Mouse (Mus musculus): ENCODE results near the gene Trhr2. TPM values are rescaled to one million over a fixed set of nuclear protein-coding genes. Genes with fewer than 3 reads are reported as not detected.

Trhr2 gene
- polyA plus RNA-seq (2016; fragmentation: Nextera tagmentation; extraction: Ambion mirVana), result not detected in 2 replicates

- WGBS, result 86% methylated on average over 7 of the region's 7 CpGs
- Histone ChIP-seq H3K27ac (no peak within 1 kb of the TSS), H3K9me3 (replicated peaks) (no peaks in the 10 kb centered on the region), H3K4me3 (no peak within 1 kb of the TSS), H3K36me3 (no peaks in the 10 kb centered on the region), H3K27me3 (ENCODE audit: low read depth, poor library complexity, severe bottlenecking) (peaks cover 51% of the 10 kb centered on the region), H3K4me1 (peaks cover 10% of the 10 kb centered on the region; the same call in 1 of the 2 replicates)
- no peak for DNase-seq (ENCODE audit: low spot score)
Measured at GRCm38 (mm10) chr8:122360696-122361416, at the start of gene Trhr2. Gene Trhr2 (minus strand): TSS chr8:122360746.

- Histone ChIP-seq H3K27me3 (ENCODE audit: low read depth, poor library complexity, severe bottlenecking) (no peaks in the 10 kb centered on the region), H3K4me3 (no peak overlapping the region), H3K4me1 (no peaks in the 10 kb centered on the region), H3K27ac (no peak overlapping the region), H3K9me3 (replicated peaks) (no peaks in the 10 kb centered on the region), H3K36me3 (peaks cover 99% of the 10 kb centered on the region)
- 96% methylated on average over 7 of the region's 7 CpGs for WGBS
- DNase-seq (ENCODE audit: low spot score), result no peak
Measured at GRCm38 (mm10) chr8:122407678-122408077, 47.1 kb upstream of the Trhr2 start.

- Histone ChIP-seq H3K27ac (no peak overlapping the region), H3K27me3 (ENCODE audit: low read depth, poor library complexity, severe bottlenecking) (no peaks in the 10 kb centered on the region), H3K4me1 (no peaks in the 10 kb centered on the region), H3K36me3 (peaks cover 99% of the 10 kb centered on the region), H3K4me3 (no peak overlapping the region), H3K9me3 (replicated peaks) (no peaks in the 10 kb centered on the region)
- no peak for DNase-seq (ENCODE audit: low spot score)
- 91% methylated on average over 9 of the region's 9 CpGs for WGBS
Measured at GRCm38 (mm10) chr8:122405146-122405805, 44.7 kb upstream of the Trhr2 start.

- Histone ChIP-seq H3K4me3 (no peak overlapping the region), H3K4me1 (no peaks in the 10 kb centered on the region), H3K27me3 (ENCODE audit: low read depth, poor library complexity, severe bottlenecking) (no peaks in the 10 kb centered on the region), H3K36me3 (peaks cover 97% of the 10 kb centered on the region), H3K27ac (no peak overlapping the region), H3K9me3 (replicated peaks) (no peaks in the 10 kb centered on the region)
- DNase-seq (ENCODE audit: low spot score), result no peak
- 95% methylated on average over 9 of the region's 9 CpGs for WGBS
Measured at GRCm38 (mm10) chr8:122398186-122398585, 37.6 kb upstream of the Trhr2 start.

- 93% methylated on average over 6 of the region's 6 CpGs for WGBS
- H3K36me3 ChIP-seq, result peaks cover 94% of the 10 kb centered on the region
- H3K4me3 ChIP-seq, result no peak overlapping the region
- DNase-seq (ENCODE audit: low spot score), result no peak
- H3K27ac ChIP-seq, result no peak overlapping the region
- H3K9me3 ChIP-seq (replicated peaks), result no peaks in the 10 kb centered on the region
- H3K4me1 ChIP-seq, result no peaks in the 10 kb centered on the region
- no peaks in the 10 kb centered on the region for H3K27me3 ChIP-seq (ENCODE audit: low read depth, poor library complexity, severe bottlenecking)
Measured at GRCm38 (mm10) chr8:122395291-122395690, 34.7 kb upstream of the Trhr2 start.

GRCm38 (mm10) chr8:122393717-122394116, 33.2 kb upstream of the Trhr2 start:
- Histone ChIP-seq H3K4me1 (no peaks in the 10 kb centered on the region), H3K36me3 (peaks cover 93% of the 10 kb centered on the region), H3K9me3 (replicated peaks) (no peaks in the 10 kb centered on the region), H3K4me3 (no peak overlapping the region), H3K27ac (no peak overlapping the region), H3K27me3 (ENCODE audit: low read depth, poor library complexity, severe bottlenecking) (no peaks in the 10 kb centered on the region)
- no peak for DNase-seq (ENCODE audit: low spot score)

GRCm38 (mm10) chr8:122390758-122391157, 30.2 kb upstream of the Trhr2 start:
- H3K9me3 ChIP-seq (replicated peaks), result no peaks in the 10 kb centered on the region
- WGBS, result 91% methylated on average over 3 of the region's 3 CpGs

GRCm38 (mm10) chr8:122389357-122389756, 28.8 kb upstream of the Trhr2 start:
- WGBS, result 89% methylated on average over 3 of the region's 3 CpGs
- H3K4me1 ChIP-seq, result no peaks in the 10 kb centered on the region
- H3K36me3 ChIP-seq, result peaks cover 97% of the 10 kb centered on the region
- no peaks in the 10 kb centered on the region for H3K9me3 ChIP-seq (replicated peaks)
- DNase-seq (ENCODE audit: low spot score), result no peak
- H3K4me3 ChIP-seq, result no peak overlapping the region
- H3K27ac ChIP-seq, result no peak overlapping the region
- H3K27me3 ChIP-seq (ENCODE audit: low read depth, poor library complexity, severe bottlenecking), result no peaks in the 10 kb centered on the region

More at GRCm38 (mm10) chr8:122390758-122391157, 30.2 kb upstream of the Trhr2 start:
- no peak overlapping the region for H3K27ac ChIP-seq
- no peaks in the 10 kb centered on the region for H3K27me3 ChIP-seq (ENCODE audit: low read depth, poor library complexity, severe bottlenecking)
- H3K4me3 ChIP-seq, result no peak overlapping the region
- DNase-seq (ENCODE audit: low spot score), result no peak
- H3K36me3 ChIP-seq, result peaks cover 97% of the 10 kb centered on the region
- no peaks in the 10 kb centered on the region for H3K4me1 ChIP-seq

GRCm38 (mm10) chr8:122383039-122383438, 22.5 kb upstream of the Trhr2 start:
- H3K27ac ChIP-seq, result no peak overlapping the region
- no peaks in the 10 kb centered on the region for H3K9me3 ChIP-seq (replicated peaks)
- WGBS, result 87% methylated on average over 4 of the region's 4 CpGs
- H3K4me3 ChIP-seq, result no peak overlapping the region
- H3K36me3 ChIP-seq, result peaks cover 93% of the 10 kb centered on the region
- DNase-seq (ENCODE audit: low spot score), result no peak
- peaks cover 5% of the 10 kb centered on the region; the same call in 1 of the 2 replicates for H3K4me1 ChIP-seq
- no peaks in the 10 kb centered on the region for H3K27me3 ChIP-seq (ENCODE audit: low read depth, poor library complexity, severe bottlenecking)

- Histone ChIP-seq H3K9me3 (replicated peaks) (no peaks in the 10 kb centered on the region), H3K27me3 (ENCODE audit: low read depth, poor library complexity, severe bottlenecking) (no peaks in the 10 kb centered on the region), H3K4me3 (peak within 1 kb of the TSS; percentile 94), H3K36me3 (peaks cover 34% of the 10 kb centered on the region), H3K27ac (peak within 1 kb of the TSS; percentile 95), H3K4me1 (peaks cover 25% of the 10 kb centered on the region)
- DNase-seq (ENCODE audit: low spot score), result peak; percentile 100
- under 1% methylated on average over 107 of the region's 107 CpGs for WGBS
Measured at GRCm38 (mm10) chr8:122376365-122377231, 16.1 kb upstream of the Trhr2 start, which contains the start of gene Zc3h18. Gene Zc3h18 (plus strand): TSS chr8:122376609.

- peaks cover 25% of the 10 kb centered on the region for H3K4me1 ChIP-seq
- peaks cover 28% of the 10 kb centered on the region for H3K36me3 ChIP-seq
- no peaks in the 10 kb centered on the region for H3K9me3 ChIP-seq (replicated peaks)
- peak overlapping the region; percentile 94 for H3K4me3 ChIP-seq
- WGBS, result 32% methylated on average over 13 of the region's 13 CpGs
- H3K27ac ChIP-seq, result peak overlapping the region; percentile 95
- H3K27me3 ChIP-seq (ENCODE audit: low read depth, poor library complexity, severe bottlenecking), result no peaks in the 10 kb centered on the region
- DNase-seq (ENCODE audit: low spot score), result no peak
Measured at GRCm38 (mm10) chr8:122375751-122376364, 15.3 kb upstream of the Trhr2 start.

GRCm38 (mm10) chr8:122375320-122375719, 14.8 kb upstream of the Trhr2 start:
- WGBS, result 92% methylated on average over 7 of the region's 7 CpGs
- no peak overlapping the region for H3K27ac ChIP-seq
- peaks cover 25% of the 10 kb centered on the region for H3K4me1 ChIP-seq
- DNase-seq (ENCODE audit: low spot score), result no peak
- H3K36me3 ChIP-seq, result peaks cover 23% of the 10 kb centered on the region
- H3K27me3 ChIP-seq (ENCODE audit: low read depth, poor library complexity, severe bottlenecking), result no peaks in the 10 kb centered on the region
- H3K9me3 ChIP-seq (replicated peaks), result no peaks in the 10 kb centered on the region
- H3K4me3 ChIP-seq, result peak overlapping the region; percentile 94; the same call in 1 of the 2 replicates

All from limb, embryonic 10.5 days (tissue).